Mouse (Mus musculus) adrenal gland, postnatal 4 days (tissue): Measurements from ENCODE around the gene Ddo. TPM values are rescaled to one million over a fixed set of nuclear protein-coding genes. Genes with fewer than 3 reads are reported as not detected.

Experiments used
- DNase-seq, 2 experiments: peaks; one replicate each; pipeline ENCODE4 v3.0.0; 2021 to 2022; ENCODE audit warnings: low spot score in 2 of 2, mixed read lengths in 2 of 2
- total RNA-seq, 2 experiments: library from RNA; stranded (reverse); gene quantifications; 2 replicates each; pipeline ENCODE4 v1.2.3; 2021

The Ddo gene
- total RNA-seq, 2 experiments from 2014 or later: 6.6 to 7.4 TPM

GRCm38 (mm10) chr10:40651676-40652075, 21.9 kb downstream of the Ddo start:
- DNase-seq: no peak

- no peak for DNase-seq
Measured at GRCm38 (mm10) chr10:40665270-40665669, 35.5 kb downstream of the Ddo start.

- DNase-seq: no peak
Measured at GRCm38 (mm10) chr10:40666943-40667342, 37.1 kb downstream of the Ddo start.

- no peak for DNase-seq
Measured at GRCm38 (mm10) chr10:40668640-40669039, 38.8 kb downstream of the Ddo start.

GRCm38 (mm10) chr10:40672587-40673296, 42.9 kb downstream of the Ddo start:
- no peak for DNase-seq

- no peak for DNase-seq
Measured at GRCm38 (mm10) chr10:40673297-40673665, 43.5 kb downstream of the Ddo start.

GRCm38 (mm10) chr10:40674151-40674550, 44.3 kb downstream of the Ddo start:
- DNase-seq: no peak

GRCm38 (mm10) chr10:40675921-40676320, 46.1 kb downstream of the Ddo start:
- no peak for DNase-seq

GRCm38 (mm10) chr10:40678477-40678876, 48.7 kb downstream of the Ddo start:
- DNase-seq: no peak

- DNase-seq: no peak
Measured at GRCm38 (mm10) chr10:40682470-40682869, 52.7 kb downstream of the Ddo start.

GRCm38 (mm10) chr10:40683092-40683867, 53.5 kb downstream of the Ddo start, which contains the start of gene Mettl24:
TSS of gene Mettl24 (plus strand) at chr10:40683282.
- DNase-seq: peak; percentile 49 to 61

- DNase-seq: no peak
Measured at GRCm38 (mm10) chr10:40683868-40684253, 54.0 kb downstream of the Ddo start.

GRCm38 (mm10) chr10:40684326-40684725, 54.5 kb downstream of the Ddo start:
- no peak for DNase-seq

GRCm38 (mm10) chr10:40685641-40686040, 55.8 kb downstream of the Ddo start:
- DNase-seq: no peak

- DNase-seq: no peak
Measured at GRCm38 (mm10) chr10:40686976-40687375, 57.2 kb downstream of the Ddo start.

- DNase-seq: no peak
Measured at GRCm38 (mm10) chr10:40687407-40687806, 57.6 kb downstream of the Ddo start.

GRCm38 (mm10) chr10:40688266-40688665, 58.5 kb downstream of the Ddo start:
- DNase-seq: no peak

GRCm38 (mm10) chr10:40688873-40689272, 59.1 kb downstream of the Ddo start:
- no peak for DNase-seq

- no peak for DNase-seq
Measured at GRCm38 (mm10) chr10:40698652-40699051, 68.8 kb downstream of the Ddo start.

- no peak for DNase-seq
Measured at GRCm38 (mm10) chr10:40711127-40711526, 81.3 kb downstream of the Ddo start.

GRCm38 (mm10) chr10:40713018-40713608, 83.3 kb downstream of the Ddo start:
- DNase-seq: no peak

GRCm38 (mm10) chr10:40713829-40714228, 84.0 kb downstream of the Ddo start:
- DNase-seq: no peak
